Mouse (Mus musculus): Measurements from ENCODE around the gene Gm2056. TPM values are rescaled to one million over a fixed set of nuclear protein-coding genes. Genes with fewer than 3 reads are reported as not detected.
"Not testable (repeated sequence)": the region's sequence is repeated elsewhere in the genome, so short reads cannot be mapped to it uniquely, and the experiment has no call there.

The Gm2056 gene
- not detected in 2 replicates for polyA plus RNA-seq (2015; fragmentation: Nextera tagmentation; extraction: Ambion mirVana)

GRCm38 (mm10) chr12:88026704-88027103 is at the start of gene Gm2056:
Gm2056 (plus strand) TSS chr12:88027004.
- H3K27ac ChIP-seq (ENCODE audit: low read length); H3K9me3 ChIP-seq (replicated peaks; ENCODE audit: control insufficient read depth, low read length); H3K4me1 ChIP-seq (ENCODE audit: control insufficient read depth, low read depth, low read length); H3K9ac ChIP-seq (ENCODE audit: low read depth, low read length); H3K4me2 ChIP-seq (ENCODE audit: low read depth, low read length); H3K4me3 ChIP-seq (ENCODE audit: low read depth, low read length); ATAC-seq (ENCODE audit: low read depth); H3K36me3 ChIP-seq (ENCODE audit: control insufficient read depth, insufficient read depth); H3K27me3 ChIP-seq (ENCODE audit: control insufficient read depth, insufficient read depth, low read depth, low read length): not testable (repeated sequence)
- 55% methylated on average over 1 of the region's 1 CpGs for WGBS (ENCODE audit: insufficient replicate concordance)

GRCm38 (mm10) chr12:87984000-87984399 is 42.8 kb upstream of the Gm2056 start:
- H3K36me3 ChIP-seq (ENCODE audit: control insufficient read depth, insufficient read depth); H3K9ac ChIP-seq (ENCODE audit: low read depth, low read length); H3K4me2 ChIP-seq (ENCODE audit: low read depth, low read length); H3K4me3 ChIP-seq (ENCODE audit: low read depth, low read length); H3K9me3 ChIP-seq (replicated peaks; ENCODE audit: control insufficient read depth, low read length); H3K27me3 ChIP-seq (ENCODE audit: control insufficient read depth, insufficient read depth, low read depth, low read length); H3K4me1 ChIP-seq (ENCODE audit: control insufficient read depth, low read depth, low read length); H3K27ac ChIP-seq (ENCODE audit: low read length); ATAC-seq (ENCODE audit: low read depth): not testable (repeated sequence)

GRCm38 (mm10) chr12:88004118-88004517 is 22.7 kb upstream of the Gm2056 start:
- not testable (repeated sequence) for H3K27ac ChIP-seq (ENCODE audit: low read length); H3K27me3 ChIP-seq (ENCODE audit: control insufficient read depth, insufficient read depth, low read depth, low read length); H3K9me3 ChIP-seq (replicated peaks; ENCODE audit: control insufficient read depth, low read length); H3K36me3 ChIP-seq (ENCODE audit: control insufficient read depth, insufficient read depth); H3K9ac ChIP-seq (ENCODE audit: low read depth, low read length); H3K4me3 ChIP-seq (ENCODE audit: low read depth, low read length); H3K4me1 ChIP-seq (ENCODE audit: control insufficient read depth, low read depth, low read length); H3K4me2 ChIP-seq (ENCODE audit: low read depth, low read length)
- ATAC-seq (ENCODE audit: low read depth) = peak; percentile 39; the same call in 1 of the 2 replicates
- 25% methylated on average over 3 of the region's 3 CpGs for WGBS (ENCODE audit: insufficient replicate concordance)

GRCm38 (mm10) chr12:88011548-88011947 is 15.3 kb upstream of the Gm2056 start, which contains the start of gene Gm2075:
Gm2075 (plus strand) TSS chr12:88011848.
- not testable (repeated sequence) for H3K4me3 ChIP-seq (ENCODE audit: low read depth, low read length); H3K9me3 ChIP-seq (replicated peaks; ENCODE audit: control insufficient read depth, low read length); H3K27ac ChIP-seq (ENCODE audit: low read length); H3K4me2 ChIP-seq (ENCODE audit: low read depth, low read length); H3K27me3 ChIP-seq (ENCODE audit: control insufficient read depth, insufficient read depth, low read depth, low read length); H3K36me3 ChIP-seq (ENCODE audit: control insufficient read depth, insufficient read depth); ATAC-seq (ENCODE audit: low read depth); H3K9ac ChIP-seq (ENCODE audit: low read depth, low read length); H3K4me1 ChIP-seq (ENCODE audit: control insufficient read depth, low read depth, low read length)
- no CpG with 5 or more reads among the region's 1 CpGs for WGBS (ENCODE audit: insufficient replicate concordance)

GRCm38 (mm10) chr12:88018671-88019070 is 8.1 kb upstream of the Gm2056 start, which contains the start of gene Gm6803:
Gm6803 (minus strand) TSS chr12:88018771.
- H3K27me3 ChIP-seq (ENCODE audit: control insufficient read depth, insufficient read depth, low read depth, low read length); H3K4me1 ChIP-seq (ENCODE audit: control insufficient read depth, low read depth, low read length); H3K9ac ChIP-seq (ENCODE audit: low read depth, low read length); H3K9me3 ChIP-seq (replicated peaks; ENCODE audit: control insufficient read depth, low read length); H3K4me3 ChIP-seq (ENCODE audit: low read depth, low read length); H3K36me3 ChIP-seq (ENCODE audit: control insufficient read depth, insufficient read depth); ATAC-seq (ENCODE audit: low read depth); H3K27ac ChIP-seq (ENCODE audit: low read length); H3K4me2 ChIP-seq (ENCODE audit: low read depth, low read length): not testable (repeated sequence)
- 36% methylated on average over 1 of the region's 2 CpGs for WGBS (ENCODE audit: insufficient replicate concordance)

- H3K4me2 ChIP-seq (ENCODE audit: low read depth, low read length); ATAC-seq (ENCODE audit: low read depth): not testable (repeated sequence)
- 75% methylated on average over 5 of the region's 5 CpGs for WGBS (ENCODE audit: insufficient replicate concordance)
Measured at GRCm38 (mm10) chr12:88032250-88032649, 5.4 kb downstream of the Gm2056 start.

GRCm38 (mm10) chr12:88039062-88039461 is 12.3 kb downstream of the Gm2056 start:
- H3K36me3 ChIP-seq (ENCODE audit: control insufficient read depth, insufficient read depth); H3K27me3 ChIP-seq (ENCODE audit: control insufficient read depth, insufficient read depth, low read depth, low read length); H3K4me1 ChIP-seq (ENCODE audit: control insufficient read depth, low read depth, low read length); H3K27ac ChIP-seq (ENCODE audit: low read length); H3K4me2 ChIP-seq (ENCODE audit: low read depth, low read length); ATAC-seq (ENCODE audit: low read depth); H3K9me3 ChIP-seq (replicated peaks; ENCODE audit: control insufficient read depth, low read length); H3K9ac ChIP-seq (ENCODE audit: low read depth, low read length); H3K4me3 ChIP-seq (ENCODE audit: low read depth, low read length): not testable (repeated sequence)

More at GRCm38 (mm10) chr12:88032250-88032649, 5.4 kb downstream of the Gm2056 start:
- not testable (repeated sequence) for H3K9me3 ChIP-seq (replicated peaks; ENCODE audit: control insufficient read depth, low read length); H3K36me3 ChIP-seq (ENCODE audit: control insufficient read depth, insufficient read depth); H3K4me3 ChIP-seq (ENCODE audit: low read depth, low read length); H3K4me1 ChIP-seq (ENCODE audit: control insufficient read depth, low read depth, low read length); H3K9ac ChIP-seq (ENCODE audit: low read depth, low read length); H3K27me3 ChIP-seq (ENCODE audit: control insufficient read depth, insufficient read depth, low read depth, low read length); H3K27ac ChIP-seq (ENCODE audit: low read length)

- H3K27me3 ChIP-seq (ENCODE audit: control insufficient read depth, insufficient read depth, low read depth, low read length); H3K4me3 ChIP-seq (ENCODE audit: low read depth, low read length); ATAC-seq (ENCODE audit: low read depth); H3K36me3 ChIP-seq (ENCODE audit: control insufficient read depth, insufficient read depth); H3K9me3 ChIP-seq (replicated peaks; ENCODE audit: control insufficient read depth, low read length); H3K27ac ChIP-seq (ENCODE audit: low read length); H3K4me1 ChIP-seq (ENCODE audit: control insufficient read depth, low read depth, low read length); H3K4me2 ChIP-seq (ENCODE audit: low read depth, low read length); H3K9ac ChIP-seq (ENCODE audit: low read depth, low read length): not testable (repeated sequence)
- 44% methylated on average over 1 of the region's 1 CpGs for WGBS (ENCODE audit: insufficient replicate concordance)
Measured at GRCm38 (mm10) chr12:88039703-88040102, 12.9 kb downstream of the Gm2056 start.

- ATAC-seq (ENCODE audit: low read depth); H3K4me2 ChIP-seq (ENCODE audit: low read depth, low read length); H3K27ac ChIP-seq (ENCODE audit: low read length); H3K4me1 ChIP-seq (ENCODE audit: control insufficient read depth, low read depth, low read length); H3K9me3 ChIP-seq (replicated peaks; ENCODE audit: control insufficient read depth, low read length); H3K27me3 ChIP-seq (ENCODE audit: control insufficient read depth, insufficient read depth, low read depth, low read length); H3K36me3 ChIP-seq (ENCODE audit: control insufficient read depth, insufficient read depth); H3K9ac ChIP-seq (ENCODE audit: low read depth, low read length); H3K4me3 ChIP-seq (ENCODE audit: low read depth, low read length): not testable (repeated sequence)
- WGBS (ENCODE audit: insufficient replicate concordance) = 32% methylated on average over 1 of the region's 1 CpGs
Measured at GRCm38 (mm10) chr12:88045226-88045625, 18.4 kb downstream of the Gm2056 start.

Data from liver, embryonic 16.5 days (tissue).